Mouse (Mus musculus) forebrain, embryonic 11.5 days (tissue): ENCODE measurements at regions not wholly inside any gene's neighbourhood (a gene's known extent, or its start where the extent isn't known, plus 50 kb on each side); places are given as distances from the start of the nearest gene placed in this dataset.

ENCODE experiments used
- ATAC-seq: fragments of 200-750 bp; cut with Nextera tagmentation; replicated peaks from 2 replicates; pipeline ENCODE4 v1.8.0; 2017; ENCODE audit warnings: moderate TSS enrichment; ENCODE audit not compliant: low FRiP score
- DNase-seq: peaks from one replicate; pipeline ENCODE4 v3.0.0-alpha.2; 2017; ENCODE audit warnings: low spot score
- H3K27ac ChIP-seq: fragments of 300-500 bp; sonication (generic); 2 replicates; pipeline ENCODE4 v1.5.1; 2014; ENCODE audit warnings: low read depth, low read length
- H3K27me3 ChIP-seq: fragments of 300-500 bp; sonication (generic); 2 replicates; pipeline ENCODE4 v1.6.1; 2014; ENCODE audit warnings: mild to moderate bottlenecking, low read length, mixed read lengths; ENCODE audit not compliant: control insufficient read depth, insufficient read depth
- H3K36me3 ChIP-seq: fragments of 300-500 bp; sonication (generic); 2 replicates; pipeline ENCODE4 v1.6.1; 2014; ENCODE audit warnings: mild to moderate bottlenecking, low read length, moderate library complexity, mixed read lengths; ENCODE audit not compliant: control insufficient read depth, insufficient read depth
- H3K4me1 ChIP-seq: fragments of 300-500 bp; sonication (generic); replicated peaks from 2 replicates; pipeline ENCODE4 v1.6.1; 2014; ENCODE audit warnings: low read length, mixed read lengths; ENCODE audit not compliant: control insufficient read depth, insufficient read depth
- H3K4me2 ChIP-seq: fragments of 300-500 bp; sonication (generic); 2 replicates; pipeline ENCODE4 v1.6.1; 2014; ENCODE audit warnings: low read depth, mild to moderate bottlenecking, low read length, moderate library complexity, mixed read lengths; ENCODE audit not compliant: severe bottlenecking
- H3K4me3 ChIP-seq: fragments of 300-500 bp; sonication (generic); 2 replicates; pipeline ENCODE4 v1.5.1; 2014; ENCODE audit warnings: low read depth, low read length
- H3K9ac ChIP-seq: fragments of 300-500 bp; sonication (generic); 2 replicates; pipeline ENCODE4 v1.6.1; 2014; ENCODE audit warnings: low read length
- H3K9me3 ChIP-seq: fragments of 300-500 bp; sonication (generic); 2 replicates; pipeline ENCODE4 v1.6.1; 2016; ENCODE audit warnings: low read length, mixed read lengths; ENCODE audit not compliant: control insufficient read depth
- WGBS: fragments of 180-500 bp; shearing (Covaris S2); extraction: QIAGEN DNeasy Blood & Tissue Kit; methylation state at CpG from one replicate; pipeline ENCODE4 v1.1.7; 2014; 5-methylcytosine and 5-hydroxymethylcytosine counted together

GRCm38 (mm10) chr10:60955467-60955866, 124.1 kb upstream of the Unc5b start:
- ATAC-seq: no peak
- H3K27me3 ChIP-seq: no peaks in the 10 kb centered on the region
- no peak overlapping the region for H3K27ac ChIP-seq
- H3K9me3 ChIP-seq: no peaks in the 10 kb centered on the region
- 58% methylated on average over 9 of the region's 9 CpGs for WGBS
- peaks cover 5% of the 10 kb centered on the region for H3K4me1 ChIP-seq
- H3K4me2 ChIP-seq: no peak overlapping the region
- H3K9ac ChIP-seq: no peak overlapping the region
- DNase-seq: no peak
- H3K36me3 ChIP-seq: no peaks in the 10 kb centered on the region
- H3K4me3 ChIP-seq: no peak overlapping the region

DNA sequence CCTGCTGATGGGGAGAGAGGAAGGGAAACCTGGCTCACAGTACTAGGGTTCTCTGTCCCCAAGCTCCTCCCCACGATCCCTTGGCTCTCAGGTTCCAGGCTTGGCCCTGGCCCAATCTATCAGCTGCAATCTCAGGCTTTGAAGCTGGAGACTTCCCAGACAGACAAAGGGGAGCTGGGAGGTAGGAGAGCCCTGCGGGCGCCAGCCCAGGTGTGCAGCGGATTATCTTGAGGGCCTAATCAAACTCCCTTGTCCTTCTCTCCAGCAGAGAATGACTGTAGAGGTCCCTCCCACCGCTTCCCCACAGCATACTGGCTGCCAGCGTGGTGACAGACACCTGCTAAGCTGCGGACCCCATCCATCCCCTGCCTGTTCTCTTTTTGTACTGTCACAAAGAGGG, 121.1 kb upstream of the Unc5b start:
- Histone ChIP-seq H3K27ac (no peak overlapping the region), H3K4me1 (peaks cover 8% of the 10 kb centered on the region), H3K9ac (no peak overlapping the region), H3K4me2 (no peak overlapping the region), H3K36me3 (no peaks in the 10 kb centered on the region), H3K4me3 (no peak overlapping the region), H3K9me3 (no peaks in the 10 kb centered on the region), H3K27me3 (no peaks in the 10 kb centered on the region)
- no peak for ATAC-seq
- no peak for DNase-seq
- WGBS: 9% methylated on average over 7 of the region's 7 CpGs

DNA sequence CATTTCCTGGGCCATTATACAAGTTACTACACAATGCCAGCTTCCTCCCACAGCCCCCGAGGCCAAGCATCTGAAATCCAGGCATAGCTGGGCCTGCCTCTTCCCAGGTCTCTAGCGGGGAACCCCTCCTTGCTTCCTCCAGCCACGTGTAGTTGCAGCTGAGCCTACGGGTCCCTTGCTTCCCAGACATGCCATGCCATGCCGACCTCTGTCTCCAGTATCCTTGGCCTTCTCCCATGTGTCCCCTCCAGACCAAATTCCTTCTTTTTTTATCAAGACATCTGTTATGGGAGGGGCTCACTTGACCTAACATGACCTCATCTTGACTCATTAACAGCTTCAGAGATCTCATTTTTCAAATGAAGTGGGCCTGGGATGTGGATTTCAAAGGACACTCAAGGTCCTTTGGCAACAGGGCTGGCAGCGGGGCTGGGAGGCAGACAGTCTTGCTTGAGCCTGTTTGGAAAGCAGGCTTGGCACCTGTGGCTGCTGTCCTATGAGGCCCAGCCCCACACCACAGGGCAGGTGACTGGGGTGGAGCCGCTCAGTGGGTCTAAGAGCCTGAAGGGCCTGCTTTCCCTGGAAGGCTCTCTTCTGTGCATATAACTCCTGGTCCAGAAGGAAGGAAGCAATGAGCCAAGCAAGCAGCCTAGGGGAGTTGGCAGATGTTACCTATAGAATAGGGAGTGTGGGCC, 117.7 kb upstream of the Unc5b start:
- DNase-seq: no peak
- no peak overlapping the region for H3K4me2 ChIP-seq
- H3K27ac ChIP-seq: no peak overlapping the region
- no peaks in the 10 kb centered on the region for H3K36me3 ChIP-seq
- H3K9me3 ChIP-seq: no peaks in the 10 kb centered on the region
- no peak overlapping the region for H3K4me3 ChIP-seq
- peaks cover 8% of the 10 kb centered on the region for H3K4me1 ChIP-seq
- H3K27me3 ChIP-seq: no peaks in the 10 kb centered on the region
- WGBS: 54% methylated on average over 7 of the region's 7 CpGs
- no peak for ATAC-seq
- no peak overlapping the region for H3K9ac ChIP-seq

- ATAC-seq: no peak
Measured at GRCm38 (mm10) chr10:60943074-60943473, 111.7 kb upstream of the Unc5b start.

DNA sequence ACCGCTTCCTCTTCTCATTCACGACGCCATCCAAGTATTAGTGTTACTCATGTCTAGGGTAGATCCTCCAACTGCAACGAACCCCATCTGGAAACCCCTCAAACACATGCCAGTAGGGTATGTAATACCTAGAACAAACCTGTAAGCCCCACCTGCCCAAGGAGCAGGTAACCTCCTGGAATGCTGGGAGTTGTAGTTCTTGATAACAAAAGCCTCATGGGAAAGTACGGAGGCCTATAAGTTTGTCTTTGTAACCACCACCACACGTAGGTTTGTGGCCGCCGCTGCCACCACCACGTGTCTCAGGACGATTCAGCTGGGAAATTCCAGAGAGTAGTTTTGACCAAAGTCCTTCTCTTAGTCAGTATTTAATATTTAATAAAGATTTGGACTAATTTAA, 107.4 kb upstream of the Unc5b start:
- H3K27ac ChIP-seq: no peak overlapping the region
- no peak for DNase-seq
- H3K4me1 ChIP-seq: peaks cover 18% of the 10 kb centered on the region
- H3K9me3 ChIP-seq: no peaks in the 10 kb centered on the region
- no peak overlapping the region for H3K4me3 ChIP-seq
- no peaks in the 10 kb centered on the region for H3K36me3 ChIP-seq
- no peak overlapping the region for H3K9ac ChIP-seq
- WGBS: 93% methylated on average over 10 of the region's 10 CpGs
- H3K27me3 ChIP-seq: no peaks in the 10 kb centered on the region
- ATAC-seq: no peak
- H3K4me2 ChIP-seq: no peak overlapping the region

More at GRCm38 (mm10) chr10:60943074-60943473, 111.7 kb upstream of the Unc5b start:
- Histone ChIP-seq H3K27me3 (no peaks in the 10 kb centered on the region), H3K4me2 (no peak overlapping the region), H3K9ac (no peak overlapping the region), H3K36me3 (no peaks in the 10 kb centered on the region), H3K27ac (no peak overlapping the region), H3K4me1 (0 out of 2 replicates have a peak, but pooled peaks cover 2% of the 10 kb centered on the region), H3K4me3 (no peak overlapping the region), H3K9me3 (no peaks in the 10 kb centered on the region)
- 83% methylated on average over 6 of the region's 6 CpGs for WGBS
- DNase-seq: no peak

DNA sequence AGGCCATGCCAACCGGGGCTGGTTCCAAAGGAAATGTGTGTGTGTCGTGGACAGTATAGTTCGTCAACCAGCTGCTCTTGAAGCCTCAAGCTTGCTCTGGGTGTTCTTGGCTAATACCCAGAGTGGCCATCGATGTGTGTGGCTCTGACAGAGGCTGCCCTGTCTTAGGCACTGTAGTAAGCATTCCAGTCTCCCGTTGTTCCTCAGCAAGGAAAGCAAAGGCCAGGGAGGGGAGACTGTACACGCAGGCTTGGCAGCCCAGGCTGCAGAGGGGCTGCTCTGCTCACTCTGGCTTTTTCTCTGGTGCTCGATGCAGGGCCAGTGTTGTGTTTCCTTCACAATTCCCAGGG, 106.1 kb upstream of the Unc5b start:
- Histone ChIP-seq H3K36me3 (no peaks in the 10 kb centered on the region), H3K27me3 (no peaks in the 10 kb centered on the region), H3K9ac (no peak overlapping the region), H3K9me3 (no peaks in the 10 kb centered on the region), H3K4me2 (no peak overlapping the region), H3K4me1 (peaks cover 18% of the 10 kb centered on the region), H3K4me3 (no peak overlapping the region), H3K27ac (no peak overlapping the region; the same call in 1 of the 2 replicates)
- 44% methylated on average over 7 of the region's 7 CpGs for WGBS
- DNase-seq (no peak), ATAC-seq (no peak)

DNA sequence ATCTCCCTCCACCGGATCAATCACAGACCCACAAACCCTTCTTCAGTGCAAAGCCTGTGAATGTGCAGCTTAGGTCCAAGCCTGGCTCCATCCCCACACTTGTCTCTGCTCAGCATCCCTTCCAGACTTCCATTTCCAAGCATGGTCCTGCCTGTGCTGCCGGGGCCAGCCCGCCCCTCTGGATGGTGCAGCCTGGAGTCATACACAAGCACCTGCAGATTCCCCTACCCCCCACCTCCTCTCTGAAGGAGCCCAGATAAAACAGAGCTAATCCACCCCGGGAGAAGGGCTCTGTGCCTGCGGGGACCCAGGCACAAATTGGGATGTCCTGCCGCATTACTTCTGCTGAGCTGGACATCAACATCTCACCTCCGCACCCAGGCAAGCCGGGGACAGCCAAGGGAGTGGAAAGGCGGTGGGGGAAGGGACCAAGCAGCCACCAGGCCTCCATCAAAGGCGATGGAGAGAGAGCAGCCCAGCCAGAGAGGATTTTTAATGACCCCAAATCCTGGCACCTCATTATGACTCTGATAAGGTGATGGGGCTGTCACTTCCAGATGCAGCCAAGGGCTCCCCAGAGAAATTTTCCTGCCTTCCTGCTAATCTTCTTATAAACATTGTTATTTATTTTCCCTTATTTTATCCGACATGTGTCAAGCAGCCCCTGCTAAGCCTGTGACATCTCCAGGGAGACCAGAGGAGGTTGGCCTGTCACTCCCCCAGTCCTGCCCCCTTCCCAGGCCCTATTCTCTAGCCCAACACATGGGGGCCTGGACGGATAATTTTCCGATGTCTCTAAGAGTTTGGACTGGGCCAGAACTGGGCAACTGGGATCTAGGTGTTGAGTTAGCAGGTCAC, 105.5 kb upstream of the Unc5b start:
- 0 out of 2 replicates have a peak overlapping the region, but pooled peaks have one; percentile 11 for H3K4me2 ChIP-seq
- DNase-seq: no peak
- H3K27me3 ChIP-seq: no peaks in the 10 kb centered on the region
- peak; percentile 28 for ATAC-seq
- peaks cover 18% of the 10 kb centered on the region for H3K4me1 ChIP-seq
- H3K36me3 ChIP-seq: no peaks in the 10 kb centered on the region
- no peak overlapping the region for H3K4me3 ChIP-seq
- no peaks in the 10 kb centered on the region for H3K9me3 ChIP-seq
- WGBS: 9% methylated on average over 13 of the region's 13 CpGs
- H3K27ac ChIP-seq: no peak overlapping the region; the same call in 1 of the 2 replicates
- no peak overlapping the region; the same call in 1 of the 2 replicates for H3K9ac ChIP-seq

DNA sequence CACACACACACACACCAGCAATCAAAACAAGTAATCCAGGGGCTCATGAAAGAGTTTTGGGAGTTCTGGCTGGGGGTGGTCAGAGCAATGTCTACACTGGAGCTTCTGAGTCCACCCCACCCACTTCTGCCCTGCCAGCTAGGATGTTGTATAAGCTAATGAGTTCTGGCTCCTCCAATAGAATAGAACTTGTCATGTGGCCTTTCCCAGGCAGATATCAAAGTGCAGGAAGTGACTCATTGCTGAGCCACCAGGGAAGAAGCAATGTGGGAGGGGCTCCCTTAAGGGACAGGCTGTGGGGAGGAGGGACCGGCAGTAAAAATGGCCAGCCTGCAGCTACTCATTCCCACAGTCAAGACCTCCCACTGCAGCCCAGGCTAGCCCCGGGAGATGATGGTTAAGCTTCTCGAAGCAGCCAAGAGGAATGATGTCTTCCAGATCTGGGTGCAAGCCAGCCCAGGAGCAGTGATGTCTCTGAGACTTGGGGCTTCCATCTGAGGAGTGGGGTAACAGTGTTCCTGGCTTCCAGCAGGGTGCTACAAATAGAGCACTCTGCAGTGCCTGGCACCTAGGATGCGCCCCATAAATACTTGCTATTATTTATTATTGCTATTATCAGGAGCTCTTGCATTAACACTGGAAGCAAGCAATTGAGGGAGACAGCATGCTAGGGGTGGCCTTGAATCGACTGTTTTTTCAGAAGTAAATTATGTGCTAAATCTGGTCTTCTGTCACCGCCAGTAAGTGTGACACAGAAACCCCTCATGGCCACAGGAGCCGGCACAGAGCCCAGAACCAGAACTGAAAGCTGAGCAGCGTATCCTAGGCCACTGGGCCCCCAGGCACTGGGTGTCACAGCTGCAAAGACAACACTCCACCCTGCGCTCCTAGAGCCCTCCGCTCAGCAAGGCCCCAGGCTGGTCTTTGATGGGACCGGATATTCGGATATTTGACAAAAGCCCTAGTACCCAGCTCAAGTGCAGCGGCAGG, 103.2 kb upstream of the Unc5b start:
- H3K27ac ChIP-seq: no peak overlapping the region
- ATAC-seq (no peak), DNase-seq (no peak)
- 71% methylated on average over 13 of the region's 13 CpGs for WGBS
- no peaks in the 10 kb centered on the region for H3K27me3 ChIP-seq
- no peak overlapping the region for H3K9ac ChIP-seq
- H3K9me3 ChIP-seq: no peaks in the 10 kb centered on the region
- no peak overlapping the region for H3K4me3 ChIP-seq
- H3K4me1 ChIP-seq: peaks cover 20% of the 10 kb centered on the region
- H3K36me3 ChIP-seq: no peaks in the 10 kb centered on the region
- no peak overlapping the region for H3K4me2 ChIP-seq
